Mouse (Mus musculus) embryonic fibroblast, embryonic 13.5 days (primary cell): ENCODE measurements at regions not wholly inside any gene's neighbourhood (a gene's known extent, or its start where the extent isn't known, plus 50 kb on each side); places are given as distances from the start of the nearest gene placed in this dataset.

Experiments
- CTCF ChIP-seq: IDR thresholded peaks from 2 replicates; pipeline ENCODE4 v1.5.1; 2011; ENCODE audit warnings: mild to moderate bottlenecking, control low read depth, low read length, moderate library complexity, borderline replicate concordance; ENCODE audit not compliant: insufficient read depth
- POLR2A ChIP-seq: IDR thresholded peaks from 2 replicates; pipeline ENCODE4 v1.6.1; 2011; ENCODE audit warnings: low read depth, mild to moderate bottlenecking, control low read depth, low read length, moderate library complexity

DNA sequence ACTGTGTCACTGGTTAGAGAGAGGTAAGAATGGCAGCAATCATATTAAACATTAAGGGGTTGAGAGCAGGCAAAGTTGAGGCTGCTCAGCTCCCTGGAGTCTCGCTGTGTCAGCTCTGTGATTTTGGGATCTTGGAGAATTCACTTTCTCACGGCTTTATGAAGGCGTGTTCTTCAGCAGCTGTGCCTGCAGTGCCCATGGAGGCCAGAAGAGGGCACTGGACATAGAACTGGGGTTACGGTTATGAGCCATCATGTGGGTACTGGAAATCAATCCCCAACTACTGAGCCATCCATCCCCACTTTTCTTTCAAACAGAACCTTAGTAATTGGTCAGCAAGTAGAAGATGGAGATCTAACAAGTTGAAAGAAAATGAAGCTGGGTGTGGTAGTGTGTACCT, 123.9 kb upstream of the Zfp507 start:
- TF ChIP-seq POLR2A (no peak), CTCF (no peak)
